Mouse (Mus musculus) cortical plate, adult 2 months (tissue): ENCODE data around the gene Nfasc.

Experiments
- CTCF ChIP-seq: fragments of 200-500 bp; IDR thresholded peaks from 2 replicates; pipeline ENCODE4 v1.5.1; 2011; ENCODE audit warnings: mild to moderate bottlenecking, control low read depth, low read length; ENCODE audit not compliant: insufficient read depth; ENCODE audit errors: extremely low read depth
- POLR2A ChIP-seq: fragments of 200-500 bp; IDR thresholded peaks from 2 replicates; pipeline ENCODE4 v1.6.1; 2011; ENCODE audit warnings: mild to moderate bottlenecking, low read length, control low read depth; ENCODE audit not compliant: insufficient read depth; ENCODE audit errors: extremely low read depth

DNA sequence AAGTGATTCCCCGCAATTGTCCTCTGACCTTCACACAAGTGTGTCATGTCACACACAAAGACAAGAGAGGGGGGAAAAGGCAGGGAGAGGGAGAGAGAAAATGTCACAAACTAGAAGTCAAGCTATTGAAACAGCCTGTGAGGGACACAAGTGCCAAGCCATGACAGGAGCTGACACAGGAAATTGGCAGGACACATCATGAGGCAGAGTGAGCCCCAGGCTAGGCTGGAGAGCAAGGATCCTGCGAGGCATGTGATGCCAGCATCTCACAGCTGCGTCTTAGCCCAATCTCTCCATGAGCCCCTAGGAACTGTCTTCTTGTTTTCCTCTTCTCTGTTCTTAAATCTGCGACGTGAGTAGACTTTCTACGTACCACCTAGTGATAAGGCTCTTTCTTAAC lies 33.4 kb upstream of the Nfasc start:
- TF ChIP-seq CTCF (no peak), POLR2A (no peak)
